Mouse (Mus musculus): ENCODE measurements at regions not wholly inside any gene's neighbourhood (a gene's known extent, or its start where the extent isn't known, plus 50 kb on each side); places are given as distances from the start of the nearest gene placed in this dataset.

DNA sequence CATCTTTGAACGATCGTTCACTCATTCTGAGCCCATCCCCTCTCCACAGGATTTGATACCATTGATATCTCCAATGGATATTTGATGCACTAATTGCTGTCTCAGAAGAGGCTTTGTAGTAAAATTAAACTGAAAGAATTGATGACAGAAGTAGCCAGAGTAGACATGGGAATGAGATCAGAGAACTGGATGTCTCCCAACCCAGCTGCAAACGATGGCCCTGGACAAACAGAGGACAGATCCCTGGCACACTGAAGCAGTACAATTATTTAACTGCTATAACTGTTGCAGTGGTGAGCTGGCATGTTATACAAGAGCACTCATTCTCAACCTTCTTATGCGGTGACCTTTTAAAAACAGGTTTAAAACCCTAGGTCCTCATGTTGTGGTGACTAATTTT is 151.5 kb upstream of the Ostn start:
- TF ChIP-seq POLR2AphosphoS2 (IDR thresholded peaks at IDR 0.05; ENCODE audit: low read length), result no peak
- no peak for TF ChIP-seq CTCF (IDR thresholded peaks at IDR 0.05 in 2 of 3, conservative IDR thresholded peaks at IDR 0.05 in 1 of 3; ENCODE audit: control insufficient read depth in 1 of 3, insufficient read depth in 1 of 3, low read depth in 2 of 3, low read length in 3 of 3, poor library complexity in 1 of 3, severe bottlenecking in 1 of 3)
- no peak for TF ChIP-seq GATA1 (IDR thresholded peaks at IDR 0.05; ENCODE audit: low read depth, low read length)
